Mouse (Mus musculus): Measurements from ENCODE around the gene Prrg4.
"Not testable (repeated sequence)": the region's sequence is repeated elsewhere in the genome, so short reads cannot be mapped to it uniquely, and the experiment has no call there.

The Prrg4 gene

GRCm38 (mm10) chr2:104849276-104849990 lies at the start of gene Prrg4:
Prrg4 (minus strand) TSS chr2:104849876.
- DNase-seq (ENCODE audit: low spot score) = peak; percentile 57

- peak; percentile 93 for DNase-seq (ENCODE audit: low spot score)
Observed at GRCm38 (mm10) chr2:104887882-104888566, 38.3 kb upstream of the Prrg4 start.

GRCm38 (mm10) chr2:104887331-104887730 lies 37.7 kb upstream of the Prrg4 start:
- not testable (repeated sequence) for DNase-seq (ENCODE audit: low spot score)

GRCm38 (mm10) chr2:104886109-104886508 lies 36.4 kb upstream of the Prrg4 start:
- no peak for DNase-seq (ENCODE audit: low spot score)

- DNase-seq (ENCODE audit: low spot score) = no peak
Observed at GRCm38 (mm10) chr2:104878794-104879193, 29.1 kb upstream of the Prrg4 start.

GRCm38 (mm10) chr2:104869101-104869500 lies 19.4 kb upstream of the Prrg4 start:
- no peak for DNase-seq (ENCODE audit: low spot score)

GRCm38 (mm10) chr2:104867282-104867855 lies 17.7 kb upstream of the Prrg4 start, which contains the start of gene Ccdc73:
Ccdc73 (plus strand) TSS chr2:104867805.
- DNase-seq (ENCODE audit: low spot score) = no peak

GRCm38 (mm10) chr2:104864176-104864860 lies 14.6 kb upstream of the Prrg4 start:
- peak; percentile 75 for DNase-seq (ENCODE audit: low spot score)

GRCm38 (mm10) chr2:104860426-104860825 lies 10.8 kb upstream of the Prrg4 start:
- DNase-seq (ENCODE audit: low spot score) = no peak

GRCm38 (mm10) chr2:104859060-104859459 lies 9.4 kb upstream of the Prrg4 start:
- no peak for DNase-seq (ENCODE audit: low spot score)

GRCm38 (mm10) chr2:104858083-104858482 lies 8.4 kb upstream of the Prrg4 start:
- DNase-seq (ENCODE audit: low spot score) = not testable (repeated sequence)

- DNase-seq (ENCODE audit: low spot score) = no peak
Observed at GRCm38 (mm10) chr2:104856218-104856617, 6.5 kb upstream of the Prrg4 start.

- DNase-seq (ENCODE audit: low spot score) = no peak
Observed at GRCm38 (mm10) chr2:104855732-104856131, 6.1 kb upstream of the Prrg4 start.

- no peak for DNase-seq (ENCODE audit: low spot score)
Observed at GRCm38 (mm10) chr2:104854836-104855235, 5.2 kb upstream of the Prrg4 start.

GRCm38 (mm10) chr2:104852546-104852945 lies 2.9 kb upstream of the Prrg4 start:
- no peak for DNase-seq (ENCODE audit: low spot score)

GRCm38 (mm10) chr2:104851686-104852085 lies 2.0 kb upstream of the Prrg4 start:
- no peak for DNase-seq (ENCODE audit: low spot score)

GRCm38 (mm10) chr2:104849991-104850359 lies 299 bp upstream of the Prrg4 start:
- peak; percentile 36 for DNase-seq (ENCODE audit: low spot score)

- DNase-seq (ENCODE audit: low spot score) = no peak
Observed at GRCm38 (mm10) chr2:104848235-104849161, 1.2 kb downstream of the Prrg4 start.

- peak; percentile 49 for DNase-seq (ENCODE audit: low spot score)
Observed at GRCm38 (mm10) chr2:104847645-104848044, 2.0 kb downstream of the Prrg4 start.

- DNase-seq (ENCODE audit: low spot score) = no peak
Observed at GRCm38 (mm10) chr2:104846638-104847414, 2.9 kb downstream of the Prrg4 start.

- DNase-seq (ENCODE audit: low spot score) = no peak
Observed at GRCm38 (mm10) chr2:104842559-104842958, 7.1 kb downstream of the Prrg4 start.
